Mouse (Mus musculus): Measurements from ENCODE around the gene Gm3095.
"Not testable (repeated sequence)": the region's sequence is repeated elsewhere in the genome, so short reads cannot be mapped to it uniquely, and the experiment has no call there.

The Gm3095 gene

DNA sequence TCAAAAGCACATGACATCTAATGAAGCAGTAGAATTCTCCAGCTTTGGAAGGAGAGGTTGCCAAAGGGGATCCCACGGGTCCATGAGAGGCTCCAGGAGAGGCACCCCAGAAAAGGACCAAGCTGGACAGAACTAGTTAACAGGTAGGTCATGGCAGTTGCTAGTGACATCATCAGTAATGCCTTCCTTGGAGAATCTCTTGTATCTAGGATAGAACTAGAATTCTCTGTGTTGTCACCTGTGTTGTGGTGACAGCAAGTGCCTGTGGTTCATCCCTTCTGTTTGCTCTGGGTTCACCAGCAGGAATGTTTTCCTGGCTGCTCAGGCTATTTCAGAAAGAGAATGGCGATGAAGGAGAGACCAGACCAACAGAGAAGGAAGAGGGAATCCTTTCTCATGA is at the start of gene Gm3095:
TSS of gene Gm3095 (plus strand) at position 301 of the 400 bp plus-strand sequence.
- not testable (repeated sequence) for DNase-seq (ENCODE audit: low read depth, low spot score)

DNA sequence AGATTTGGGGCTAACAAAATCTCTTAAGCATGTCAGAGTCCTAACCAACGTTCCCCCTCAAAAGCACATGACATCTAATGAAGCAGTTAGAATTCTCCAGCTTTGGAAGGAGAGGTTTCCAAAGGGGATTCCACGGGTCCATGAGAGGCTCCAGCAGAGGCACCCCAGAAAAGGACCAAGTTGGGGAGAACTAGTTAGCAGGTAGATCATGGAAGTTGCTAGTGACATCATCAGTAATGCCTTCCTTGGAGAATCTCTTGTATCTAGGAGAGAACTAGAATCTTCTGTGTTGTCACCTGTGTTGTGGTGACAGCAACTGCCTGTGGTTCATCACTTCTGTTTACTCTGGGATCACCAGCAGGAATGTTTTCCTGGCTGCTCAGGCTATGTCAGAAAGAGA is 31.9 kb upstream of the Gm3095 start, which contains the start of gene Gm3029:
TSS of gene Gm3029 (plus strand) at position 301 of the 400 bp plus-strand sequence.
- not testable (repeated sequence) for DNase-seq (ENCODE audit: low read depth, low spot score)

DNA sequence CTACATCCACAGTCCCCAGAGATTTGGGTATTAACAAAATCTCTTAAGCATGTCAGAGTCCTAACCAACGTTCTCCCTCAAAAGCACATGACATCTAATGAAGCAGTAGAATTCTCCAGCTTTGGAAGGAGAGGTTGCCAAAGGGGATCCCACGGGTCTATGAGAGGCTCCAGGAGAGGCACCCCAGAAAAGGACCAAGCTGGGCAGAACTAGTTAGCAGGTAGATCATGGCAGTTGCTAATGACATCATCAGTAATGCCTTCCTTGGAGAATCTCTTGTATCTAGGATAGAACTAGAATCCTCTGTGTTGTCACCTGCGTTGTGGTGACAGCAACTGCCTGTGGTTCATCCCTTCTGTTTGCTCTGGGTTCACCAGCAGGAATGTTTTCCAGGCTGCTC is 34.7 kb downstream of the Gm3095 start, which contains the start of gene Gm3099:
TSS of gene Gm3099 (plus strand) at position 301 of the 400 bp plus-strand sequence.
- DNase-seq (ENCODE audit: low read depth, low spot score), result not testable (repeated sequence)
